ENCODE assay signal across 8 mouse cellular contexts in genomic region chr1:167689262-167690137, GRCm38 (mm10). TPM values are rescaled to one million over a fixed set of nuclear protein-coding genes. Genes with fewer than 3 reads are reported as not detected.
A peak's percentile ranks its signal among the peaks of the same experiment; 100 is the strongest.
DNase-seq lines count a peak whose midpoint lies in the region; ATAC-seq and TF ChIP-seq lines count a peak whose summit lies in the region.

No protein-coding gene starts in this region.

- WGBS in forebrain, embryonic 12.5 days = under 1% methylated on average over 36 of the region's 36 CpGs
- 2% methylated on average over 36 of the region's 36 CpGs for WGBS in limb, embryonic 13.5 days
- WGBS in stomach, embryonic 15.5 days = 2% methylated on average over 36 of the region's 36 CpGs

- no peaks in the 10 kb centered on the region for H3K36me3 ChIP-seq in forebrain, embryonic 12.5 days (replicated peaks)
- H3K36me3 ChIP-seq in limb, embryonic 13.5 days = no peaks in the 10 kb centered on the region
- H3K36me3 ChIP-seq in stomach, embryonic 15.5 days = no peaks in the 10 kb centered on the region

- H3K4me3 ChIP-seq in layer of hippocampus, adult 2 months = peak overlapping the region; percentile 40; the same call in 1 of the 2 replicates
- peak overlapping the region; percentile 49 for H3K4me3 ChIP-seq in forebrain, embryonic 12.5 days (replicated peaks)
- H3K4me3 ChIP-seq in limb, embryonic 13.5 days = peak overlapping the region; percentile 58
- peak overlapping the region; percentile 50 for H3K4me3 ChIP-seq in stomach, embryonic 15.5 days (replicated peaks)

- ATAC-seq in forebrain, embryonic 12.5 days (ENCODE audit: low FRiP score) = peak; percentile 37
- peak; percentile 54 for ATAC-seq in limb, embryonic 13.5 days (ENCODE audit: low FRiP score, low read depth)
- ATAC-seq in stomach, embryonic 15.5 days (ENCODE audit: insufficient read depth, low FRiP score, low read depth) = no peak

- TF ChIP-seq CTCF in layer of hippocampus, adult 2 months (conservative IDR thresholded peaks at IDR 0.05) = no peak

- H3K4me2 ChIP-seq in forebrain, embryonic 12.5 days = peak overlapping the region; percentile 82
- peak overlapping the region; percentile 95 for H3K4me2 ChIP-seq in limb, embryonic 13.5 days (replicated peaks)
- H3K4me2 ChIP-seq in stomach, embryonic 15.5 days = peak overlapping the region; percentile 98

- H3K9ac ChIP-seq in forebrain, embryonic 12.5 days = no peak overlapping the region
- H3K9ac ChIP-seq in limb, embryonic 13.5 days = peak overlapping the region; percentile 68
- H3K9ac ChIP-seq in stomach, embryonic 15.5 days = no peak overlapping the region

- no peak overlapping the region for H3K27ac ChIP-seq in layer of hippocampus, adult 2 months
- 0 out of 2 replicates have a peak overlapping the region, but pooled peaks have one; percentile 8 for H3K27ac ChIP-seq in forebrain, embryonic 12.5 days
- H3K27ac ChIP-seq in limb, embryonic 13.5 days = no peak overlapping the region
- H3K27ac ChIP-seq in stomach, embryonic 15.5 days = no peak overlapping the region

- H3K4me1 ChIP-seq in forebrain, embryonic 12.5 days = peaks cover 29% of the 10 kb centered on the region
- H3K4me1 ChIP-seq in limb, embryonic 13.5 days = peaks cover 22% of the 10 kb centered on the region
- H3K4me1 ChIP-seq in stomach, embryonic 15.5 days = peaks cover 20% of the 10 kb centered on the region

- peaks cover 85% of the 10 kb centered on the region for H3K27me3 ChIP-seq in forebrain, embryonic 12.5 days
- H3K27me3 ChIP-seq in limb, embryonic 13.5 days = peaks cover 87% of the 10 kb centered on the region
- H3K27me3 ChIP-seq in stomach, embryonic 15.5 days (replicated peaks) = peaks cover 72% of the 10 kb centered on the region

- DNase-seq in layer of hippocampus, adult 2 months (ENCODE audit: low spot score in 2 of 2) = no peak
- no peak for DNase-seq in layer of hippocampus, postnatal 25 days (ENCODE audit: extremely low spot score in 1 of 2, low spot score in 1 of 2)
- DNase-seq in urinary bladder, postnatal 25 days (ENCODE audit: low spot score) = no peak
- no peak for DNase-seq in cerebellum, postnatal 36 days
- no peak for DNase-seq in B cell, adult 2 months

- H3K9me3 ChIP-seq in forebrain, embryonic 12.5 days = no peaks in the 10 kb centered on the region
- peaks cover 3% of the 10 kb centered on the region; the same call in 1 of the 2 replicates for H3K9me3 ChIP-seq in limb, embryonic 13.5 days
- H3K9me3 ChIP-seq in stomach, embryonic 15.5 days = no peaks in the 10 kb centered on the region

RNA-seq across cellular contexts. Expression of gene Lmx1a, which starts 0.5 kb away (rescaled TPM):
- under 1 TPM; 0.10 to 0.33 TPM for total RNA-seq in layer of hippocampus, adult 2 months (2021)
- under 1 TPM; 0.07 to 0.09 TPM for total RNA-seq in layer of hippocampus, postnatal 25 days (2021)
- polyA plus RNA-seq in forebrain, embryonic 12.5 days (2016; fragmentation: Nextera tagmentation; extraction: Ambion mirVana) = 7.0 and 7.7 TPM in 2 replicates
- polyA plus RNA-seq in limb, embryonic 13.5 days (2015; fragmentation: Nextera tagmentation; extraction: Ambion mirVana) = 0.26 and 0.27 TPM in 2 replicates
- 0.08 and 0.18 TPM in 2 replicates for polyA plus RNA-seq in stomach, embryonic 15.5 days (2015; fragmentation: Nextera tagmentation; extraction: Ambion mirVana)
